Mouse (Mus musculus): ENCODE measurements around the gene Nabp2. TPM values are rescaled to one million over a fixed set of nuclear protein-coding genes. Genes with fewer than 3 reads are reported as not detected.
A peak's percentile ranks its signal among the peaks of the same experiment; 100 is the strongest.

Gene Nabp2
- polyA plus RNA-seq, 1 experiment from 2014 or later: 164 TPM

GRCm38 (mm10) chr10:128376455-128377211 is 34.7 kb downstream of the Nabp2 start, which contains the start of gene Ankrd52:
Gene Ankrd52 (plus strand): TSS chr10:128377115.
- Histone ChIP-seq H3K9me3 (no peaks in the 10 kb centered on the region), H3K4me3 (peak within 1 kb of the TSS; percentile 75), H3K27me3 (ENCODE audit: poor library complexity, severe bottlenecking) (no peaks in the 10 kb centered on the region), H3K27ac (peak within 1 kb of the TSS; percentile 98), H3K36me3 (replicated peaks) (peaks cover 39% of the 10 kb centered on the region), H3K4me1 (peaks cover 32% of the 10 kb centered on the region)
- DNase-seq (ENCODE audit: extremely low spot score, low spot score): peak; percentile 83
- WGBS: under 1% methylated on average over 73 of the region's 73 CpGs

GRCm38 (mm10) chr10:128376099-128376454 is 35.2 kb downstream of the Nabp2 start:
- Histone ChIP-seq H3K4me3 (peak overlapping the region; percentile 75), H3K4me1 (peaks cover 32% of the 10 kb centered on the region)

GRCm38 (mm10) chr10:128374393-128374792 is 36.9 kb downstream of the Nabp2 start:
- H3K36me3 ChIP-seq (replicated peaks): peaks cover 16% of the 10 kb centered on the region
- 72% methylated on average over 6 of the region's 6 CpGs for WGBS
- H3K27ac ChIP-seq: no peak overlapping the region
- H3K27me3 ChIP-seq (ENCODE audit: poor library complexity, severe bottlenecking): no peaks in the 10 kb centered on the region
- no peak for DNase-seq (ENCODE audit: extremely low spot score, low spot score)
- no peak overlapping the region for H3K4me3 ChIP-seq
- H3K9me3 ChIP-seq: no peaks in the 10 kb centered on the region
- H3K4me1 ChIP-seq: peaks cover 37% of the 10 kb centered on the region

More at GRCm38 (mm10) chr10:128376099-128376454, 35.2 kb downstream of the Nabp2 start:
- no peak for DNase-seq (ENCODE audit: extremely low spot score, low spot score)
- H3K9me3 ChIP-seq: no peaks in the 10 kb centered on the region
- no peaks in the 10 kb centered on the region for H3K27me3 ChIP-seq (ENCODE audit: poor library complexity, severe bottlenecking)
- WGBS: 48% methylated on average over 4 of the region's 4 CpGs
- H3K36me3 ChIP-seq (replicated peaks): peaks cover 33% of the 10 kb centered on the region
- H3K27ac ChIP-seq: peak overlapping the region; percentile 98

GRCm38 (mm10) chr10:128372989-128373748 is 38.1 kb downstream of the Nabp2 start:
- H3K9me3 ChIP-seq: no peaks in the 10 kb centered on the region
- H3K4me1 ChIP-seq: peaks cover 30% of the 10 kb centered on the region
- H3K4me3 ChIP-seq: no peak overlapping the region
- H3K27me3 ChIP-seq (ENCODE audit: poor library complexity, severe bottlenecking): no peaks in the 10 kb centered on the region
- WGBS: 85% methylated on average over 6 of the region's 6 CpGs
- no peak for DNase-seq (ENCODE audit: extremely low spot score, low spot score)
- H3K27ac ChIP-seq: no peak overlapping the region
- H3K36me3 ChIP-seq (replicated peaks): peaks cover 4% of the 10 kb centered on the region

DNA sequence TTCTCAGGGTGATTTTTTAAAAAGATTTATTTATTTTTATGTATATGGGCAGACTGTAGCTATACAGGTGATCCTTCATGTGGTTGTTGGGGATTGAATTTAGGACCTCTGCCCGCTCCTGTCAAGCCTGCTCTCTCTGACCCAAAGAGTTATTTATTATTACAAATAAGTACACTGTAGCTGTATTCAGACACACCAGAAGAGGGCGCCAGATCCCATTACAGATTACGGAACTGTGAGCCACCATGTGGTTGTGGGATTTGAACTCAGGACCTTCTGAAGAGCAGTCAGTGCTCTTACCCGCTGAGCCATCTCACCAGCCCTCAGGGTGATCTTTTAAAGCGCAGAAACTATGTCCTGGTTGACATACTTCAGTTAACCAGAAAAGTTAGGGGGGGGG is 39.1 kb downstream of the Nabp2 start:
- no peaks in the 10 kb centered on the region for H3K36me3 ChIP-seq (replicated peaks)
- no peaks in the 10 kb centered on the region for H3K27me3 ChIP-seq (ENCODE audit: poor library complexity, severe bottlenecking)
- 82% methylated on average over 5 of the region's 5 CpGs for WGBS
- no peak for DNase-seq (ENCODE audit: extremely low spot score, low spot score)
- no peaks in the 10 kb centered on the region for H3K9me3 ChIP-seq
- H3K27ac ChIP-seq: no peak overlapping the region
- no peak overlapping the region for H3K4me3 ChIP-seq
- peaks cover 33% of the 10 kb centered on the region for H3K4me1 ChIP-seq

DNA sequence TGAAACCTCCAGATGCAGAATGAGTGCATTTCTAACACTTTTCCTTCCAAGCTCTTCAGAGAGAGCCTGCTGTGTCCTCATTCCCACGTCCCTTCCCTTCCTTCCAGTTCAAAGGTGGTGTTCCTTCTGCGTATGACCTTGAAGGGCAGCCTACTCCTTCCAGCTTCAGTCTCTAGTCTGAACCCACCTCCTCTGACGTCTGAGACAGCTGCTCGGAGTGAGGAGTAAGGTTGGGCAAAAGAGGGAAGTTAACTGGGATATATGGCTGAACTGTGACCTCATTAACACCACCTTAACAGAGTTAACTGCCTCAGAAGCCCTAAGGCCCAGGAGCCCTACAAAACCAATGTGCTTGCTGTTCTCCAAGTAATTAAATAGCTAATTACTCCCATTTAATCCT is 40.7 kb downstream of the Nabp2 start:
- Histone ChIP-seq H3K27me3 (ENCODE audit: poor library complexity, severe bottlenecking) (no peaks in the 10 kb centered on the region), H3K36me3 (replicated peaks) (peaks cover 7% of the 10 kb centered on the region), H3K4me1 (peaks cover 21% of the 10 kb centered on the region), H3K9me3 (no peaks in the 10 kb centered on the region), H3K27ac (no peak overlapping the region), H3K4me3 (no peak overlapping the region)
- 60% methylated on average over 4 of the region's 4 CpGs for WGBS
- no peak for DNase-seq (ENCODE audit: extremely low spot score, low spot score)

DNA sequence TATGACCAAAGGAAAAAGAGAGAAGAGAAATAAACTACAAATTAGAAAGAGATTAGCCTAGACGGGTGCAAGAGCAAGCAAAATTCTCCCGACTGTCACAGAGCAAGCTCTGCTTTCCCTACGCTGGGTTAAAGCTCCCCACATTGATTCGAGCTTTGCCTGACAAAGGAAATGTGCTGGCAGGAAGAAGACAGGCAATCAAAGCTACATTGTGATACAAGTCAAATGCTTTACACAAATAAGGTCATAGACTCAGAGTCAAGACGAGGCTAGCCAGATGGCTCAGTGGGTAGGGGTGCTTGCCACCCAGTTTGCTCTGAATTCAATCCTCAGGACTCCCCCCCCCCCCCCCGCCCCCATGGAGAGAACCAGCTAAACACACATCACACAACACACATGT is 41.3 kb downstream of the Nabp2 start:
- Histone ChIP-seq H3K9me3 (no peaks in the 10 kb centered on the region), H3K27ac (no peak overlapping the region), H3K4me1 (peaks cover 21% of the 10 kb centered on the region), H3K36me3 (replicated peaks) (peaks cover 13% of the 10 kb centered on the region), H3K4me3 (no peak overlapping the region), H3K27me3 (ENCODE audit: poor library complexity, severe bottlenecking) (no peaks in the 10 kb centered on the region)
- DNase-seq (ENCODE audit: extremely low spot score, low spot score): no peak
- 71% methylated on average over 5 of the region's 6 CpGs for WGBS

DNA sequence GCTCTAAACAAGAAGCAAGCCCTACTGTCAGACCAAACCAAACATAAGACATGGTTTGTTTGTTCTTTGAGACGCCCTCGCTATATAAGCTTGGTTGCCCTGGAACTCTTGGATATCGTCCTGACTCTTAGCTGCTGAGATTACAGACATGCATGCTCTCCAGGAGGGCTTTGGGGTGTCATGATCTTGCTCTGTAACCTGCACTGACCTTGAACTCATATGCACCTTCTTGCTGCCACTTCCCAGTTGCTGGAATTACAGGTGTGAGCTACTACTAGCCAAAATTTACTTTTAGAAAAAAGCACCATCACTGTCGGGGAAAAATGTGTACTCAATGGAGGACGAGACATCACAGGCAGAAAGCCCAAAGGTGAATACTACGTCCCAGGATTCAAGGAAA is 41.7 kb downstream of the Nabp2 start:
- Histone ChIP-seq H3K36me3 (replicated peaks) (peaks cover 17% of the 10 kb centered on the region), H3K9me3 (no peaks in the 10 kb centered on the region), H3K4me1 (peaks cover 21% of the 10 kb centered on the region), H3K4me3 (peak overlapping the region; percentile 75), H3K27me3 (ENCODE audit: poor library complexity, severe bottlenecking) (no peaks in the 10 kb centered on the region), H3K27ac (peak overlapping the region; percentile 88)
- DNase-seq (ENCODE audit: extremely low spot score, low spot score): no peak
- 83% methylated on average over 6 of the region's 6 CpGs for WGBS

DNA sequence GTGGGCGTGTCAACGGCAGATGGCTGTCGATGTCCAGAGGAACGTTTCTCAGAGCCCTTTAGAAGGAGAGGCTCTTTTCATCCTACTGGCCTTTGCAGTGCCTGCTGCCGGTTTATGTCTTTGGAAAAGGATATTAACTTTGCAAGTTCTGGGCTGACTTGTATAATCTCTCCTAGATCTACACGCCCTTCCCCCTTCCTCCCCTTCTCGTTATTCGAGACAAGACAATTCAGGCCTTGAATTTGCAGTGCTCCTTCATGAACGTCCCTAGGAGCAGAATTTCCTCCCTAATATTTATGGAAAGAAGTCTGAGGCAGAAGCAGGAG is 42.1 kb downstream of the Nabp2 start:
- H3K4me1 ChIP-seq: peaks cover 21% of the 10 kb centered on the region
- no peaks in the 10 kb centered on the region for H3K9me3 ChIP-seq
- 8% methylated on average over 9 of the region's 9 CpGs for WGBS
- H3K27me3 ChIP-seq (ENCODE audit: poor library complexity, severe bottlenecking): no peaks in the 10 kb centered on the region
- DNase-seq (ENCODE audit: extremely low spot score, low spot score): no peak
- H3K27ac ChIP-seq: peak overlapping the region; percentile 88
- H3K4me3 ChIP-seq: peak overlapping the region; percentile 75
- H3K36me3 ChIP-seq (replicated peaks): peaks cover 22% of the 10 kb centered on the region

- Histone ChIP-seq H3K27ac (peak within 1 kb of the TSS; percentile 88), H3K4me1 (peaks cover 21% of the 10 kb centered on the region), H3K27me3 (ENCODE audit: poor library complexity, severe bottlenecking) (no peaks in the 10 kb centered on the region), H3K9me3 (no peaks in the 10 kb centered on the region), H3K36me3 (replicated peaks) (peaks cover 27% of the 10 kb centered on the region), H3K4me3 (peak within 1 kb of the TSS; percentile 75)
- DNase-seq (ENCODE audit: extremely low spot score, low spot score): peak; percentile 91
- under 1% methylated on average over 83 of the region's 87 CpGs for WGBS
These were observed 42.7 kb downstream of the Nabp2 start, which contains the start of gene Coq10a for GRCm38 (mm10) chr10:128368402-128369217. Gene Coq10a (minus strand): TSS chr10:128368997.

- H3K9me3 ChIP-seq: no peaks in the 10 kb centered on the region
- H3K36me3 ChIP-seq (replicated peaks): peaks cover 34% of the 10 kb centered on the region
- peak overlapping the region; percentile 75 for H3K4me3 ChIP-seq
- peaks cover 21% of the 10 kb centered on the region for H3K4me1 ChIP-seq
- DNase-seq (ENCODE audit: extremely low spot score, low spot score): no peak
- peak overlapping the region; percentile 88 for H3K27ac ChIP-seq
- no peaks in the 10 kb centered on the region for H3K27me3 ChIP-seq (ENCODE audit: poor library complexity, severe bottlenecking)
- WGBS: 18% methylated on average over 19 of the region's 19 CpGs
These were observed 43.3 kb downstream of the Nabp2 start for GRCm38 (mm10) chr10:128367899-128368401.

GRCm38 (mm10) chr10:128362568-128362967 is 48.7 kb downstream of the Nabp2 start:
- WGBS: 60% methylated on average over 3 of the region's 3 CpGs
- H3K27ac ChIP-seq: no peak overlapping the region
- peaks cover 88% of the 10 kb centered on the region for H3K36me3 ChIP-seq (replicated peaks)
- DNase-seq (ENCODE audit: extremely low spot score, low spot score): no peak
- peaks cover 4% of the 10 kb centered on the region for H3K4me1 ChIP-seq
- H3K9me3 ChIP-seq: no peaks in the 10 kb centered on the region
- no peak overlapping the region for H3K4me3 ChIP-seq
- H3K27me3 ChIP-seq (ENCODE audit: poor library complexity, severe bottlenecking): no peaks in the 10 kb centered on the region

All from forebrain, embryonic 10.5 days (tissue).